42 mouse cellular contexts compared by ENCODE assay signal in the genomic region with DNA sequence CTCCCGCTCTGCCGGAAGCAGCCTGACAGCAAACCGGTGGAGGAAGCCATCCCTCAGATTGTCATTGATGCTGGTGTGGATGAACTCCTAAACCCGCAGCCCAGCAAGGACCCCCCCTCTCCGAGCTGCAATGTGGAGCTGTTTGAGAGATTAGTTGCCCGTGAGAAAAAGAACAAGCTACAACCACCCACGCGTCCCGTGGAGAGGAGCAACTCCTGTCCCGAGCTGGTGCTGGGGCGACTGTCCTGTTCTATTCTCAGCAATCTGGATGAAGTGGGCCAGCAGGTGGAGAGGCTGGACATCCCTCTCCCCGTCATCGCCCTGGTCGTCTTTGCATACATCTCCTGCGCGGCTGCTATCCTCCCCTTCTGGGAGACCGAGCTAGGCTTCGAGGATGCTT. TPM values are rescaled to one million over a fixed set of nuclear protein-coding genes. Genes with fewer than 3 reads are reported as not detected.
"Had no signal": no experiment of that assay in that cellular context is flagged by ENCODE, and none has a peak within 500 bp of the region (broad histone marks: within the 10 kb centered on the region; RNA-seq: fewer than 3 reads in every experiment).

No protein-coding gene starts in this region.

- H3K9ac ChIP-seq: heart, embryonic 13.5 days; heart, embryonic 15.5 days; hindbrain, embryonic 12.5 days; hindbrain, embryonic 13.5 days; hindbrain, embryonic 14.5 days; hindbrain, embryonic 15.5 days; intestine, embryonic 15.5 days; kidney, embryonic 15.5 days had no signal

- H3K4me1 ChIP-seq: heart, embryonic 10.5 days; heart, embryonic 13.5 days; heart, embryonic 15.5 days; hindbrain, embryonic 12.5 days; hindbrain, embryonic 13.5 days; hindbrain, embryonic 15.5 days; intestine, embryonic 15.5 days had no signal

- H3K27ac ChIP-seq: heart, embryonic 10.5 days; heart, embryonic 13.5 days; heart, embryonic 15.5 days; hindbrain, embryonic 10.5 days; hindbrain, embryonic 12.5 days; hindbrain, embryonic 13.5 days; hindbrain, embryonic 14.5 days; hindbrain, embryonic 15.5 days; hindbrain, postnatal 0 days; intestine, embryonic 15.5 days; kidney, embryonic 15.5 days; kidney, postnatal 0 days; layer of hippocampus, adult 2 months had no signal

- DNase-seq: heart, postnatal 10 days; heart, postnatal 14 days; heart, postnatal 36 days; heart, postnatal 4 days; kidney, adult 11 months; kidney, adult 18-20 months; kidney, adult 2 months; kidney, adult 8-10 months; kidney, adult 9 months; kidney, postnatal 10 days; kidney, postnatal 14 days; kidney, postnatal 25 days; kidney, postnatal 36 days; kidney, postnatal 4 days; layer of hippocampus, adult 9-11 months; layer of hippocampus, postnatal 36 days had no signal

- H3K27me3 ChIP-seq: hindbrain, embryonic 15.5 days; intestine, embryonic 15.5 days had no signal

- H3K4me2 ChIP-seq: heart, embryonic 11.5 days; heart, embryonic 13.5 days; heart, embryonic 15.5 days; hindbrain, embryonic 12.5 days; hindbrain, embryonic 13.5 days; hindbrain, embryonic 14.5 days; hindbrain, embryonic 15.5 days; intestine, embryonic 15.5 days; kidney, embryonic 15.5 days had no signal

- H3K9me3 ChIP-seq: heart, embryonic 10.5 days; heart, embryonic 15.5 days; hindbrain, embryonic 12.5 days; hindbrain, embryonic 13.5 days; hindbrain, embryonic 15.5 days; intestine, embryonic 15.5 days; kidney, embryonic 15.5 days had no signal

- ATAC-seq: hindbrain, embryonic 16.5 days; hindbrain, postnatal 0 days; inflammation-experienced regulatory T-cells, adult 6 months; intestine, embryonic 15.5 days; intestine, embryonic 16.5 days; intestine, postnatal 0 days had no signal

- H3K36me3 ChIP-seq: heart, embryonic 10.5 days; heart, embryonic 13.5 days; heart, embryonic 15.5 days; hindbrain, embryonic 10.5 days; hindbrain, embryonic 12.5 days; hindbrain, embryonic 13.5 days; hindbrain, embryonic 15.5 days; intestine, embryonic 15.5 days; kidney, embryonic 15.5 days had no signal

- H3K4me3 ChIP-seq: heart, embryonic 10.5 days; heart, embryonic 13.5 days; heart, embryonic 15.5 days; hindbrain, embryonic 10.5 days; hindbrain, embryonic 12.5 days; hindbrain, embryonic 13.5 days; hindbrain, embryonic 15.5 days; intestine, embryonic 15.5 days; kidney, embryonic 15.5 days; layer of hippocampus, adult 2 months had no signal

RNA-seq across cellular contexts. Expression of a gene that starts 16.0 kb away (rescaled TPM):
- polyA plus RNA-seq: heart, embryonic 10.5 days; heart, embryonic 11.5 days; heart, embryonic 13.5 days; heart, embryonic 14.5 days; heart, embryonic 15.5 days; heart, embryonic 16.5 days; heart, postnatal 0 days; hindbrain, embryonic 10.5 days; hindbrain, embryonic 11.5 days; hindbrain, embryonic 12.5 days; hindbrain, embryonic 13.5 days; hindbrain, embryonic 14.5 days; hindbrain, postnatal 0 days; inflammation-experienced regulatory T-cells, adult 6 months; intestine, embryonic 14.5 days; intestine, embryonic 15.5 days; intestine, embryonic 16.5 days; intestine, postnatal 0 days; kidney, adult 2 months; kidney, embryonic 14.5 days; kidney, embryonic 15.5 days; kidney, embryonic 16.5 days; kidney, postnatal 0 days; large intestine, adult 2 months had no signal
